Mouse (Mus musculus): ENCODE measurements at regions not wholly inside any gene's neighbourhood (a gene's known extent, or its start where the extent isn't known, plus 50 kb on each side); places are given as distances from the start of the nearest gene placed in this dataset.

DNA sequence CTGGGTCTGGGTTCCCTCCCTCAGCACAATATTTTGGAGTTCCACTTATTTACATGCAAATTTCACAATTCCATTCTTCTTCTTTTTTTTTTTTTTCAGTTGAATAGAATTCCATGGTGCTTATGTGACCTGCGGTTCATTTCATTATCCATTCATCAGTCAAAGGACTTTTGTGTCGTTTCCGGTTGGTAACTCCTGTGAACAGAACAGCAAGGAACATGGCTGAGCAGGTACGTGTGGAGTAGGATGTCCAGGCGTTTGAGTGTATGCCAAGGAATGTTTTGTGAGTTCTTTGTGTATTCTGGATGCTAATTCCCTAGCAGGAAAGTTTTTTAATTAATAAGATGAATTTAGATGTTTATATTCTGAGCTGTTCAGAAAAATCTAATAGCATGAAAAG is 50.0 kb upstream of the Atp1b1 start:
- intact Hi-C loops (cut with DNase I), result no loop called here
- no peak for DNase-seq (ENCODE audit: low spot score)

Measured in heart, postnatal 25 days (tissue).